Mouse (Mus musculus) mammary gland, adult 2 months (tissue): ENCODE results near the gene Metap1. TPM values are rescaled to one million over a fixed set of nuclear protein-coding genes. Genes with fewer than 3 reads are reported as not detected.

Source experiments
- polyA plus RNA-seq: library from polyadenylated mRNA; depleted of rRNA; stranded (reverse); fragments of >200 nt; gene quantifications from 2 replicates; pipeline ENCODE4 v1.2.3, GENCODE M21; 2012; ENCODE audit warnings: low replicate concordance; rRNA removed

Metap1 gene
- 9.9 and 29.0 TPM in 2 replicates for polyA plus RNA-seq

DNA sequence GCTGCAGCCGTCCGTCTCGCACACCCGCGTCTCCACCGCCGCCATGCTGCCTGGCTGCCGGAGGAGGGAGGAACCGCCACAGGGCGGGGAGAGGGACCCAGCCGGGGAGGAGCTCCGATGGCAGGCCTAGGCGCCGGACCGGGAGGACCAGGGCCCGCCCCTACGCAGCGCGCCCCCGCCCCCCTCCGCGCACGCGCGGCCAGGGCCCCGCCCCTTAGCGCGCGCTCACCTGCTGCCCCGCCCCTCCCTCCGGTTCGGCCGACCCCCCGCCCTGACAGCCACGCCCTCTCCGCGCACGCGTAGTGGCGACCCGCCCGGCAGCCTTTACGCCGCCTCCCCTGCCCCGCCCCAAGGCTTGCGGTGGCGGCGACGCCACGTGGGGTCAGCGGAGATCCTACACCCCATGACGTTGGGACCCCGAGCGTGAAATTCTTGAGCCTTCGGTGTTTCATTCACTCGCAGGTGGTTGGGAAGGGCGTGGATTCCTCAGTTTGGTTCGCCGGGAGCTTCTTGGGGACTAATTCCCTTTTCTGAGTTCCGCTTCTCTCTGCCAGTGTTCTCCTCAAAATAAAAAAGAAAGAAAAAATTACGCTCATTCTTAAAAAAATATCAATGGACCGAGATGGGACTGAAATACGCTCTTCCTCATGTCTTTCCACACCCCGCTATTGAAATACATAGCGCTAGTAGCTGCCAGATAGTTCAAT, at the start of gene Metap1:
Metap1 (minus strand) TSS at position 189 of the 707 bp plus-strand sequence.

DNA sequence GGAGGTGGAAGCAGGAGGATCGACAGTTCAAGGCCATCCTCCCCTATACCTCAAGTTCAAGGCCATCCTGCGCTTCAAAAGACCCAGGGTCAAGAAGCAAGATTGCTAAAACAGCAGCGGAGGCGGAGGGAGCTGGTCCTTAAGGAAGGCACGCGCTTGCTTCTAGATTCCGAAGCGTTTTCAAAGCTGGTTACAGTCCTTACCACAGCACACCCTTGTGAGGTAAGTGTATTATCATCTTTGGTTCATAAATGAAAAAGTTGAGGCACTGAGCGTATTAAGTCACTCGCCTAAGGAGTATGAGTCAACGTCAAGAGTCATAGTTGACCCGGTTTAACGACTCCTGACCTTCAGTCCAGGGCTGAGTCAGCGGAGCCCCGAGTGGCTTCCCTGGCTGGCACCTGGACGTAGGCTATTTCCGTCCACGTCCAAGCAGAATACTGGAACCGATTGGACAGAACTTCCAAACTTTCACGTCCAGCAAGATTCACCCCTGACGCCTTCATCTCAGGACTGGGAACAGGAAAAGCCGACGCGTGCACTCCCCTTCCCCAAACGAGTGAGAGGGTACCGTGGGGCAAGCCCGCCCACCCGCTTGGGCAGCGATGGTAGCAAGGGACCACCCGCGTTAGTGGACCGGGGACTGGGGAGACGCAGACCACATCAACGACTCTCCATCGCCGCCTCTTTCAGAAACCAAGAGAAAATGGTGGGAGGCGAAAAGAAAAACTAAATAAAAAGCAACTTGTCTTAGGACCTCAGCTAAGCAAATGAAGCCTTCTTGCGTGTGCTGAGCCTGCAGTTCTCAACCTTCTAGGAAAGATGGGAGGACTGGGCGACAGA, 37.0 kb upstream of the Metap1 start, which contains the start of gene Eif4e:
Eif4e (plus strand) TSS at position 107 of the 843 bp plus-strand sequence.

GRCm38 (mm10) chr3:138442612-138443464, 46.5 kb downstream of the Metap1 start, which contains the start of gene Adh5:
TSS of gene Adh5 (plus strand) at chr3:138443093.

DNA sequence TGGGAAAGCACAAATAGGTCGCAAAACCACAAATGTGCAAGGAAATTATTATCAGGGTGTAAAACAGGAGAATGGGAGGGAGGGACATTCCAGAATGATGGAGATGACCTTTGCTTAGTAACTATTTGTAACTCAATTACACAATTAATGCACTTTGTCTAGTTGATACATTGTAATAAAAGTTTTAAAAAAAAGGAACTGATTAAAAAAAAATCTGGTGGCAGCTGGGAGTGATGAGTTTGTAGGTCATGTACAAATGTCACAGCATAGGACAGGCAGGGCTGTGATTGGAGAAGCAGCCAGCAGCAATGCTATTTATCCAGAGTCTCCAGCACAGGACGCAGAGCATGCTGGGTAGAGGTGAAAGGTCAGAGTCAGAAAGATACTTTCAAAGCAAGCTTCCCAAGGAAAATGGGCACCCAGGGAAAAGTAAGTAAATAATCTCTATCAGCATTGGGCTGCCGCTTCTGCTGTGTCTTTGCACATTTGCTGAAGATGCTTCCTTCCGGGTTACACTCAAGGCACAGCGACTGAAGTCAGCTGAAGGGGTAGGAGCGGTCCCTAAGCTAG, 74.1 kb downstream of the Metap1 start, which contains the start of gene Adh4:
Adh4 (plus strand) TSS at position 346 of the 570 bp plus-strand sequence.

Other genes with a start within 250 kb of the Metap1 start
- gene Adh1, start 228.5 kb downstream of the Metap1 start, polyA plus RNA-seq, result 82.5 and 105 TPM in 2 replicates
- gene Adh6a, start 176.2 kb downstream of the Metap1 start, polyA plus RNA-seq, result 0.16 TPM in 1 of 2 replicates, not detected in the other
- 0.19 TPM in 2 replicates for gene Adh6b, start 147.7 kb downstream of the Metap1 start, polyA plus RNA-seq
- gene Adh4, start 74.0 kb downstream of the Metap1 start, polyA plus RNA-seq, result 0.36 TPM in 1 of 2 replicates, not detected in the other
- 20.3 and 35.2 TPM in 2 replicates for gene Adh5, start 46.4 kb downstream of the Metap1 start, polyA plus RNA-seq
- gene Eif4e, start 36.7 kb upstream of the Metap1 start, polyA plus RNA-seq, result 4.8 and 27.0 TPM in 2 replicates